Mouse (Mus musculus) gastrocnemius, postnatal 4 days (tissue): ENCODE results near the gene Prdm15. TPM values are rescaled to one million over a fixed set of nuclear protein-coding genes. Genes with fewer than 3 reads are reported as not detected.

Experiments
- DNase-seq, 2 experiments: peaks; one replicate each; pipeline ENCODE4 v3.0.0; 2021 to 2022; ENCODE audit warnings: low spot score in 2 of 2, mixed read lengths in 2 of 2
- microRNA-seq: library from miRNA; unstranded; fragments of <30 nt; microRNA quantifications from one replicate; pipeline ENCODE4 v1.2.0, GENCODE M21; 2021
- total RNA-seq, 2 experiments: library from RNA; stranded (reverse); gene quantifications; 2 replicates each; pipeline ENCODE4 v1.2.3; 2021

The Prdm15 gene
- total RNA-seq, 2 experiments from 2014 or later = 8.9 to 12.1 TPM

DNA sequence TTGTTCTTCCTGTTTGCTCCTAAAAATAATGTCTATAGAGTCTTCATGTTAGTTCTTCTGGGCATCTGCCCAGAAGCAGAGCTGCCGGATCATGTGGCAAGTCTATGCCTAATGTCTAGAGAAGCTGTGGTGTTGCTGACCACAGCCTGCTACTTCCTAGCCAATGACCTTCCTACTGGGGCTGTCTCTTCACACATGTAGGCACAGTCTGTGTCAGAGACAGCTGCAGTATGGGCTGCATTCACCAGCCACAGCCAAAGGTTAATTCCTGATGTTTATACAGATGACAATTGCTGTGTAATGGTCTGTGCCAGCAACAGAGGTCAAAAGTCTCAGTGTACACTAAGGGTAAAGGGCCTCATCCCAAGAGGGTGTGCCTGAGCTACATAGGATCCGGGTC is 95.2 kb downstream of the Prdm15 start:
- no peak for DNase-seq

DNA sequence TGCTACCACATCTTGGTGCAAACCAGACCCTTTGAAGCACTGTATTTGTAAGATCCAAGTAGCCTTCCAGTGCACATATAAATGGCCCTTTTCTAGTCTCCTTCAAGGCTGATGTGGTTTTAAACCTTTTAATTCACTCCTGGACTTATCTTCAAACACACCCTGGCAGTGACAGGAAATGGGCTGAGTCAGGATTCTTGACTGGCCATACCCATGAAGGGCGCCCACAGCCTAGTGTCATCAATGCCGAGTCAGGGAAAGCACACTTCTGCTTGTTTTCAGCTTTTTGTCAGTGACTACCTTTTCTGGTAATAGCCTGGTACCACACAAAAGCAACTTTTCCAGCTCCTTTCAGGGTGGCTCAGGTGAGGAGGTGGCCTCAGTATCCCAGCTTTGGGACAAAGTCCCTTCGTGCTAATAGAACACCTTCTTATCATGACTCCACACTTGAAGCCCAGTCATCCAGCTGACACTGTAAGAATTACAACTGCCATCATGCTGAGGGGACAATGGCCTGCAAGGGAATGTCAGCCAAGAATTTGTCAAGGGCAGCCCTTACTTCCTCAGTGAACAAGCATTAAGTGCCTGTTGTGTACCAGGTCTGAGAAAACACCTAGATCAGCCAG is 99.2 kb downstream of the Prdm15 start:
- DNase-seq = no peak

GRCm38 (mm10) chr16:97751884-97752283 is 99.8 kb downstream of the Prdm15 start:
- DNase-seq = no peak

DNA sequence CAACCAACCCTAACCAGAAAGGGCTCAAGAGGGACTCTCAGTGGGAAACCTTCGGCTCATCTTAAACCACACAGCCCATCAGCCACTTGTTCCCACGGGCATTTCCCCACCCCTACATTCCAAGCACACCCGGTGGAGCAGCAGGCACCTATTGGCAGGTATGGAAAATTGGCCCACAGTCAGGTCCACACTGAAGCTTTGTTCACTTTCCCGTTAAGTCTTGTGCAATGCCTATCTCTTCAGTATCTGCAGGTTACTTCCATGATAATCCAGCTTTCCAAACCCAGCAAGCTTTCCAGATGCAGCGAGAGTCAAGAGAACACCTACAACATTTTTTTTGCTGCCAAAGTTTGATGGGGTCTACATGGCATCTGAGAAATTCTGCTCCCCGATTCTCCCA is 103.2 kb downstream of the Prdm15 start:
- DNase-seq = no peak

Small RNA genes within 50 kb of the gene (microRNA-seq; reads per million reads assigned to microRNA genes)
- not detected for gene Mir6964

Other genes starting within 250 kb of the Prdm15 start
- gene Tmprss2, start 240.7 kb downstream of the Prdm15 start, total RNA-seq = under 1 TPM in 1 of 2 experiments, not detected in 1; 0.47 TPM
- gene Ripk4, start 88.1 kb downstream of the Prdm15 start, total RNA-seq = not detected
- gene C2cd2, start 110.7 kb upstream of the Prdm15 start, total RNA-seq = 10 to 100 TPM; 44.9 to 58.0 TPM
- 10 to 100 TPM; 15.5 to 17.0 TPM for gene Zbtb21, start 110.8 kb upstream of the Prdm15 start, total RNA-seq
- 10 to 100 TPM in 1 of 2 experiments, 1 to 10 TPM in 1; 9.1 to 21.0 TPM for gene B230307C23Rik, start 145.5 kb upstream of the Prdm15 start, total RNA-seq
- gene A630089N07Rik, start 230.6 kb upstream of the Prdm15 start, total RNA-seq = 1 to 10 TPM; 6.9 to 9.7 TPM